ENCODE assay signal across 16 mouse cellular contexts in genomic region chr11:45200714-45201405, GRCm38 (mm10).
A peak's percentile ranks its signal among the peaks of the same experiment; 100 is the strongest.
DNase-seq lines count a peak whose midpoint lies in the region; ATAC-seq lines count a peak whose summit lies in the region.
"Had no signal": no experiment of that assay in that cellular context is flagged by ENCODE, and none has a peak within 500 bp of the region (broad histone marks: within the 10 kb centered on the region; RNA-seq: fewer than 3 reads in every experiment).

No protein-coding gene starts in this region.

- H3K9ac ChIP-seq in heart, embryonic 12.5 days = no peak overlapping the region
- no peak overlapping the region for H3K9ac ChIP-seq in midbrain, embryonic 14.5 days (replicated peaks; ENCODE audit: low read length)
- H3K9ac ChIP-seq: embryonic facial prominence, embryonic 13.5 days; forebrain, embryonic 13.5 days; hindbrain, embryonic 15.5 days; midbrain, embryonic 12.5 days; neural tube, embryonic 12.5 days had no signal

- H3K4me1 ChIP-seq in heart, embryonic 12.5 days (replicated peaks) = no peaks in the 10 kb centered on the region
- no peaks in the 10 kb centered on the region for H3K4me1 ChIP-seq in midbrain, embryonic 14.5 days (ENCODE audit: control insufficient read depth, insufficient read depth, low read length)
- H3K4me1 ChIP-seq: hindbrain, embryonic 15.5 days; midbrain, embryonic 12.5 days; neural tube, embryonic 12.5 days had no signal

- no peaks in the 10 kb centered on the region for H3K9me3 ChIP-seq in heart, embryonic 12.5 days (replicated peaks)
- H3K9me3 ChIP-seq in midbrain, embryonic 14.5 days (ENCODE audit: control insufficient read depth, low read length) = no peaks in the 10 kb centered on the region
- H3K9me3 ChIP-seq: embryonic facial prominence, embryonic 13.5 days; forebrain, embryonic 13.5 days; hindbrain, embryonic 15.5 days; midbrain, embryonic 12.5 days; neural tube, embryonic 12.5 days had no signal

- WGBS in heart, embryonic 12.5 days = 79% methylated on average over 9 of the region's 9 CpGs
- 84% methylated on average over 9 of the region's 9 CpGs for WGBS in midbrain, embryonic 14.5 days

- H3K4me3 ChIP-seq in heart, embryonic 12.5 days = no peak overlapping the region
- H3K4me3 ChIP-seq in midbrain, embryonic 14.5 days (replicated peaks; ENCODE audit: low read depth, low read length) = no peak overlapping the region
- H3K4me3 ChIP-seq: embryonic facial prominence, embryonic 13.5 days; forebrain, embryonic 13.5 days; hindbrain, embryonic 15.5 days; midbrain, embryonic 12.5 days; neural tube, embryonic 12.5 days had no signal

- H3K27me3 ChIP-seq in heart, embryonic 12.5 days (replicated peaks) = no peaks in the 10 kb centered on the region
- H3K27me3 ChIP-seq in midbrain, embryonic 14.5 days (ENCODE audit: control insufficient read depth, insufficient read depth, low read length) = no peaks in the 10 kb centered on the region
- H3K27me3 ChIP-seq: embryonic facial prominence, embryonic 13.5 days; forebrain, embryonic 13.5 days; hindbrain, embryonic 15.5 days; midbrain, embryonic 12.5 days; neural tube, embryonic 12.5 days; Patski had no signal

- no peak overlapping the region for H3K27ac ChIP-seq in heart, embryonic 12.5 days (ENCODE audit: poor library complexity, severe bottlenecking)
- no peak overlapping the region for H3K27ac ChIP-seq in midbrain, embryonic 14.5 days (replicated peaks; ENCODE audit: low read depth, low read length)
- H3K27ac ChIP-seq: forebrain, embryonic 13.5 days; hindbrain, embryonic 15.5 days; midbrain, embryonic 12.5 days; neural tube, embryonic 12.5 days had no signal

- H3K36me3 ChIP-seq in heart, embryonic 12.5 days = no peaks in the 10 kb centered on the region
- H3K36me3 ChIP-seq in midbrain, embryonic 14.5 days (ENCODE audit: control insufficient read depth, insufficient read depth, low read length) = no peaks in the 10 kb centered on the region
- H3K36me3 ChIP-seq: embryonic facial prominence, embryonic 13.5 days; hindbrain, embryonic 15.5 days; midbrain, embryonic 12.5 days; neural tube, embryonic 12.5 days had no signal

- peak; percentile 44 for DNase-seq in adrenal gland, postnatal 10 days
- DNase-seq in adrenal gland, postnatal 25 days = no peak
- DNase-seq in heart, adult 9 months (ENCODE audit: low spot score in 2 of 2) = peak; percentile 20 to 39
- DNase-seq in urinary bladder, postnatal 14 days (ENCODE audit: low spot score) = peak; percentile 16
- DNase-seq in urinary bladder, postnatal 10 days (ENCODE audit: low spot score) = no peak
- no peak for DNase-seq in midbrain, embryonic 14.5 days
- no peak for DNase-seq in testis, postnatal 14 days (ENCODE audit: low spot score)
- DNase-seq: cerebellum, postnatal 25 days; right cerebral cortex, postnatal 4 days had no signal

- no peak for ATAC-seq in heart, embryonic 12.5 days (ENCODE audit: insufficient number of reproducible peaks, low FRiP score)
- no peak for ATAC-seq in midbrain, embryonic 14.5 days (ENCODE audit: low FRiP score, low TSS enrichment)
- ATAC-seq: forebrain, embryonic 13.5 days; Patski had no signal

- H3K4me2 ChIP-seq in heart, embryonic 12.5 days = no peak overlapping the region
- H3K4me2 ChIP-seq in midbrain, embryonic 14.5 days (ENCODE audit: low read length) = no peak overlapping the region
- H3K4me2 ChIP-seq: embryonic facial prominence, embryonic 13.5 days; forebrain, embryonic 13.5 days; hindbrain, embryonic 15.5 days; midbrain, embryonic 12.5 days; neural tube, embryonic 12.5 days had no signal

Comparison
In these comparisons a context has a peak if more than half of its experiments do, and no peak if none do; other contexts are left out.
1. DNase-seq: peak in adrenal gland, postnatal 10 days (single experiment), heart, adult 9 months (2 of 2) and urinary bladder, postnatal 14 days (single experiment); none in adrenal gland, postnatal 25 days (single experiment), urinary bladder, postnatal 10 days (single experiment), midbrain, embryonic 14.5 days (single experiment) and testis, postnatal 14 days (single experiment).